Mouse (Mus musculus): ENCODE results near the gene Plcl1.

GRCm38 (mm10) chr1:55533823-55534222 is 128.1 kb downstream of the Plcl1 start:
- TF ChIP-seq CTCF (IDR thresholded peaks at IDR 0.05; ENCODE audit: borderline replicate concordance, insufficient read depth, low read depth, low read length) (no peak), POLR2A (IDR thresholded peaks at IDR 0.05; ENCODE audit: borderline replicate concordance, insufficient read depth, low read length) (no peak)

Measured in cerebellum, adult 2 months (tissue).